Mouse (Mus musculus) liver, embryonic 11.5 days (tissue): ENCODE data around the gene Hsd11b2. TPM values are rescaled to one million over a fixed set of nuclear protein-coding genes. Genes with fewer than 3 reads are reported as not detected.

Experiments
- ATAC-seq: fragments of 200-750 bp; cut with Nextera tagmentation; replicated peaks from 2 replicates; pipeline ENCODE4 v1.8.0; 2017; ENCODE audit warnings: moderate number of reproducible peaks, mild to moderate bottlenecking, moderate TSS enrichment, moderate library complexity; ENCODE audit not compliant: low FRiP score
- DNase-seq: peaks from one replicate; pipeline ENCODE4 v3.0.0-alpha.2; 2017; ENCODE audit warnings: low spot score
- H3K27ac ChIP-seq: fragments of 300-500 bp; sonication (generic); 2 replicates; pipeline ENCODE4 v1.5.1; 2014; ENCODE audit warnings: mild to moderate bottlenecking, low read depth, low read length, control low read depth
- H3K27me3 ChIP-seq: fragments of 300-500 bp; sonication (generic); replicated peaks from 2 replicates; pipeline ENCODE4 v1.6.1; 2014; ENCODE audit warnings: low read length, mixed read lengths; ENCODE audit not compliant: control insufficient read depth, insufficient read depth
- H3K36me3 ChIP-seq: fragments of 300-500 bp; sonication (generic); 2 replicates; pipeline ENCODE4 v1.6.1; 2014; ENCODE audit warnings: mild to moderate bottlenecking, low read length, moderate library complexity, mixed read lengths; ENCODE audit not compliant: control insufficient read depth, insufficient read depth
- H3K4me1 ChIP-seq: fragments of 300-500 bp; sonication (generic); replicated peaks from 2 replicates; pipeline ENCODE4 v1.6.1; 2014; ENCODE audit warnings: low read length, mixed read lengths; ENCODE audit not compliant: control insufficient read depth, insufficient read depth
- H3K4me2 ChIP-seq: fragments of 300-500 bp; sonication (generic); 2 replicates; pipeline ENCODE4 v1.6.1; 2014; ENCODE audit warnings: mild to moderate bottlenecking, control low read depth, moderate library complexity
- H3K4me3 ChIP-seq: fragments of 300-500 bp; sonication (generic); 2 replicates; pipeline ENCODE4 v1.5.1; 2014; ENCODE audit warnings: low read depth, low read length, control low read depth
- H3K9ac ChIP-seq: fragments of 300-500 bp; sonication (generic); 2 replicates; pipeline ENCODE4 v1.6.1; 2014; ENCODE audit warnings: low read depth, low read length, control low read depth
- H3K9me3 ChIP-seq: fragments of 300-500 bp; sonication (generic); 2 replicates; pipeline ENCODE4 v1.6.1; 2016; ENCODE audit warnings: low read length, inconsistent platforms, mixed read lengths; ENCODE audit not compliant: control insufficient read depth
- WGBS: fragments of 180-500 bp; shearing (Covaris S2); extraction: QIAGEN DNeasy Blood & Tissue Kit; methylation state at CpG from one replicate; pipeline ENCODE4 v1.1.7; 2014; 5-methylcytosine and 5-hydroxymethylcytosine counted together
- polyA plus RNA-seq: library from polyadenylated mRNA; unstranded; fragments of >200 nt; fragmentation: Nextera tagmentation; extraction: Ambion mirVana; gene quantifications from 2 replicates; pipeline ENCODE4 v1.2.1, GENCODE M21; 2014

Hsd11b2 gene
- polyA plus RNA-seq, 1 experiment from 2014 or later = 16.4 TPM

- H3K27ac ChIP-seq = no peak overlapping the region
- H3K4me3 ChIP-seq = no peak overlapping the region
- H3K27me3 ChIP-seq = peaks cover 56% of the 10 kb centered on the region
- ATAC-seq (no peak), DNase-seq (no peak)
- H3K36me3 ChIP-seq = no peaks in the 10 kb centered on the region
- H3K4me2 ChIP-seq = peak overlapping the region; percentile 18; the same call in 1 of the 2 replicates
- WGBS = 28% methylated on average over 17 of the region's 17 CpGs
- no peaks in the 10 kb centered on the region for H3K9me3 ChIP-seq
- H3K4me1 ChIP-seq = peaks cover 40% of the 10 kb centered on the region
- no peak overlapping the region for H3K9ac ChIP-seq
These were observed 44.5 kb upstream of the Hsd11b2 start for GRCm38 (mm10) chr8:105473816-105474606.

- Histone ChIP-seq H3K27ac (no peak overlapping the region), H3K9me3 (no peaks in the 10 kb centered on the region), H3K4me1 (peaks cover 33% of the 10 kb centered on the region), H3K4me2 (no peak overlapping the region), H3K9ac (no peak overlapping the region), H3K36me3 (no peaks in the 10 kb centered on the region), H3K4me3 (no peak overlapping the region), H3K27me3 (peaks cover 55% of the 10 kb centered on the region)
- ATAC-seq = no peak
- DNase-seq = no peak
- WGBS = 42% methylated on average over 5 of the region's 5 CpGs
These were observed 43.9 kb upstream of the Hsd11b2 start for GRCm38 (mm10) chr8:105474680-105475079.

- no peak overlapping the region for H3K27ac ChIP-seq
These were observed 43.3 kb upstream of the Hsd11b2 start for GRCm38 (mm10) chr8:105475254-105475653.

GRCm38 (mm10) chr8:105475742-105476141 is 42.8 kb upstream of the Hsd11b2 start:
- no peaks in the 10 kb centered on the region for H3K36me3 ChIP-seq
- H3K27ac ChIP-seq = no peak overlapping the region
- H3K9me3 ChIP-seq = no peaks in the 10 kb centered on the region
- no peak overlapping the region for H3K9ac ChIP-seq
- H3K4me1 ChIP-seq = peaks cover 23% of the 10 kb centered on the region
- 86% methylated on average over 8 of the region's 8 CpGs for WGBS
- DNase-seq (no peak), ATAC-seq (no peak)
- peaks cover 44% of the 10 kb centered on the region for H3K27me3 ChIP-seq
- no peak overlapping the region for H3K4me2 ChIP-seq
- H3K4me3 ChIP-seq = no peak overlapping the region

More at GRCm38 (mm10) chr8:105475254-105475653, 43.3 kb upstream of the Hsd11b2 start:
- DNase-seq (no peak), ATAC-seq (no peak)
- Histone ChIP-seq H3K4me3 (no peak overlapping the region), H3K4me2 (no peak overlapping the region), H3K27me3 (peaks cover 49% of the 10 kb centered on the region), H3K9me3 (no peaks in the 10 kb centered on the region), H3K9ac (no peak overlapping the region), H3K36me3 (no peaks in the 10 kb centered on the region), H3K4me1 (peaks cover 28% of the 10 kb centered on the region)
- 69% methylated on average over 4 of the region's 4 CpGs for WGBS

- no peak overlapping the region for H3K9ac ChIP-seq
- peaks cover 40% of the 10 kb centered on the region for H3K27me3 ChIP-seq
- peaks cover 19% of the 10 kb centered on the region for H3K4me1 ChIP-seq
- DNase-seq (no peak), ATAC-seq (no peak)
- H3K4me2 ChIP-seq = no peak overlapping the region
- 81% methylated on average over 7 of the region's 7 CpGs for WGBS
- no peaks in the 10 kb centered on the region for H3K9me3 ChIP-seq
- H3K27ac ChIP-seq = no peak overlapping the region
- H3K36me3 ChIP-seq = no peaks in the 10 kb centered on the region
- no peak overlapping the region for H3K4me3 ChIP-seq
These were observed 42.4 kb upstream of the Hsd11b2 start for GRCm38 (mm10) chr8:105476161-105476560.

- H3K9me3 ChIP-seq = no peaks in the 10 kb centered on the region
- no peak overlapping the region for H3K4me3 ChIP-seq
- DNase-seq (peak; percentile 53), ATAC-seq (peak; percentile 33)
- no peak overlapping the region for H3K9ac ChIP-seq
- 42% methylated on average over 25 of the region's 25 CpGs for WGBS
- H3K27me3 ChIP-seq = peaks cover 34% of the 10 kb centered on the region
- H3K27ac ChIP-seq = no peak overlapping the region
- no peak overlapping the region for H3K4me2 ChIP-seq
- peaks cover 15% of the 10 kb centered on the region for H3K4me1 ChIP-seq
- H3K36me3 ChIP-seq = no peaks in the 10 kb centered on the region
These were observed 41.7 kb upstream of the Hsd11b2 start for GRCm38 (mm10) chr8:105476628-105477413.

- WGBS = 78% methylated on average over 3 of the region's 3 CpGs
- H3K27ac ChIP-seq = no peak overlapping the region
- no peak for DNase-seq
These were observed 40.8 kb upstream of the Hsd11b2 start for GRCm38 (mm10) chr8:105477792-105478191.

GRCm38 (mm10) chr8:105481013-105481412 is 37.5 kb upstream of the Hsd11b2 start:
- Histone ChIP-seq H3K9ac (no peak overlapping the region), H3K36me3 (no peaks in the 10 kb centered on the region), H3K4me3 (no peak overlapping the region), H3K27ac (no peak overlapping the region), H3K9me3 (no peaks in the 10 kb centered on the region), H3K4me2 (no peak overlapping the region), H3K27me3 (no peaks in the 10 kb centered on the region), H3K4me1 (no peaks in the 10 kb centered on the region; the same call in 1 of the 2 replicates)
- no peak for DNase-seq
- ATAC-seq = no peak
- 32% methylated on average over 2 of the region's 2 CpGs for WGBS

More at GRCm38 (mm10) chr8:105477792-105478191, 40.8 kb upstream of the Hsd11b2 start:
- H3K4me1 ChIP-seq = peaks cover 11% of the 10 kb centered on the region
- H3K4me2 ChIP-seq = no peak overlapping the region
- no peak overlapping the region for H3K9ac ChIP-seq
- H3K9me3 ChIP-seq = no peaks in the 10 kb centered on the region
- no peak overlapping the region for H3K4me3 ChIP-seq
- peaks cover 24% of the 10 kb centered on the region for H3K27me3 ChIP-seq
- no peak for ATAC-seq
- no peaks in the 10 kb centered on the region for H3K36me3 ChIP-seq
